In genomic region chr1:89308788-89309187, GRCm38 (mm10) we compare ENCODE assay signal across 8 mouse cellular contexts.
A peak's percentile ranks its signal among the peaks of the same experiment; 100 is the strongest.
DNase-seq lines count a peak whose midpoint lies in the region; ATAC-seq and TF ChIP-seq lines count a peak whose summit lies in the region.

No protein-coding gene starts in this region.

- ATAC-seq in hindbrain, embryonic 15.5 days (ENCODE audit: low FRiP score, low read depth): no peak

- WGBS in hindbrain, embryonic 15.5 days: 32% methylated on average over 13 of the region's 13 CpGs

- intact Hi-C loops in gastrocnemius, adult 2 months (cut with DNase I): no loop called here

- peak overlapping the region; percentile 28; the same call in 1 of the 2 replicates for H3K9ac ChIP-seq in hindbrain, embryonic 15.5 days

- DNase-seq in gastrocnemius, adult 2 months: peak; percentile 40
- DNase-seq in gastrocnemius, adult 8-10 months (ENCODE audit: low spot score in 2 of 2): no peak
- DNase-seq in Muller cell, postnatal 12 days (ENCODE audit: inconsistent ontology term): peak; percentile 53
- peak; percentile 84 to 87 for DNase-seq in cerebellum, postnatal 14 days
- DNase-seq in lung, postnatal 25 days (ENCODE audit: low spot score): peak; percentile 53
- no peak for DNase-seq in thymus, postnatal 4 days
- DNase-seq in spleen, postnatal 36 days (ENCODE audit: low spot score in 2 of 2): no peak

- peak overlapping the region; percentile 50 for H3K4me3 ChIP-seq in gastrocnemius, adult 2 months
- H3K4me3 ChIP-seq in hindbrain, embryonic 15.5 days: peak overlapping the region; percentile 18; the same call in 1 of the 2 replicates

- no peak for TF ChIP-seq CTCF in gastrocnemius, adult 2 months (IDR thresholded peaks at IDR 0.05)

- H3K4me2 ChIP-seq in hindbrain, embryonic 15.5 days: peak overlapping the region; percentile 49

- H3K27ac ChIP-seq in gastrocnemius, adult 2 months: peak overlapping the region; percentile 31; the same call in 1 of the 2 replicates
- H3K27ac ChIP-seq in hindbrain, embryonic 15.5 days (replicated peaks): peak overlapping the region; percentile 77

- no peaks in the 10 kb centered on the region for H3K9me3 ChIP-seq in hindbrain, embryonic 15.5 days

- H3K36me3 ChIP-seq in hindbrain, embryonic 15.5 days: no peaks in the 10 kb centered on the region

- peaks cover 6% of the 10 kb centered on the region for H3K4me1 ChIP-seq in hindbrain, embryonic 15.5 days (replicated peaks)

- H3K27me3 ChIP-seq in hindbrain, embryonic 15.5 days: no peaks in the 10 kb centered on the region

Comparison
In these comparisons a context has a peak if more than half of its experiments do, and no peak if none do; other contexts are left out.
1. DNase-seq: peak in gastrocnemius, adult 2 months (single experiment), Muller cell, postnatal 12 days (single experiment), cerebellum, postnatal 14 days (2 of 2) and lung, postnatal 25 days (single experiment); none in gastrocnemius, adult 8-10 months (0 of 2), thymus, postnatal 4 days (single experiment) and spleen, postnatal 36 days (0 of 2).